Mouse (Mus musculus) heart, adult 2 months (tissue): Measurements from ENCODE around the gene Erh.

ENCODE experiments used
- CTCF ChIP-seq: fragments of 200-600 bp; IDR thresholded peaks from 2 replicates; pipeline ENCODE4 v1.8.1; 2022; ENCODE audit warnings: antibody characterized with exemption, mild to moderate bottlenecking, moderate library complexity
- EP300 ChIP-seq: fragments of 200-500 bp; IDR thresholded peaks from 2 replicates; pipeline ENCODE4 v1.6.1; 2011; ENCODE audit warnings: low read depth, low read length, control low read depth; ENCODE audit not compliant: insufficient read depth
- POLR2A ChIP-seq: fragments of 200-500 bp; IDR thresholded peaks from 2 replicates; pipeline ENCODE4 v1.6.1; 2011; ENCODE audit warnings: mild to moderate bottlenecking, low read depth, low read length, control low read depth; ENCODE audit not compliant: insufficient read depth

DNA sequence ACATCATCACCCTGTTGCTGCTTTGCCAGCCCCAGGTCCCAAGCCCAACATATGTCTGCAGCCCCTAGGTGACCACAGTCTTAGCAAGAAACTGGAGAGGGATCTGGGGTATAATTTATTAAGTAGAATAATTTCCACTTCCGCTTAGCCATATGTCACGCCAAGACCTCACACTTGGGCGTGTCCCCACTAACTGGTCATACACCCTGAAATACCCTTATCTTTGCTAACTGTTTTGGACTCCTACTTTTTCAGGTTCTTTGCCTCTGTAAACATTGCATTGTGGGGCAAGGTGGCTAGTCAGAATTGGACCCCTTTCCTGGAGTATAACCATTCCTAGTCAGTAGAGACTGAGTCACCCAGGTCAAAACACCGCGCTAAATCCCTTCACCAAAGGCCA lies 41.7 kb downstream of the Erh start:
- TF ChIP-seq CTCF: no peak
- TF ChIP-seq EP300: no peak
- TF ChIP-seq POLR2A: no peak
